Mouse (Mus musculus) hindbrain, embryonic 16.5 days (tissue): ENCODE data around the gene Olfr806. TPM values are rescaled to one million over a fixed set of nuclear protein-coding genes. Genes with fewer than 3 reads are reported as not detected.

Source experiments
- ATAC-seq: fragments of 200-750 bp; cut with Nextera tagmentation; 2 replicates; pipeline ENCODE4 v1.8.0; 2017; ENCODE audit warnings: moderate TSS enrichment, moderate library complexity
- H3K27ac ChIP-seq: fragments of 300-500 bp; sonication (generic); 2 replicates; pipeline ENCODE4 v1.5.1; 2014; ENCODE audit warnings: low read depth, mild to moderate bottlenecking, control low read depth, low read length, moderate library complexity
- H3K27me3 ChIP-seq: fragments of 300-500 bp; sonication (generic); replicated peaks from 2 replicates; pipeline ENCODE4 v1.6.1; 2014; ENCODE audit warnings: low read length; ENCODE audit not compliant: control insufficient read depth, insufficient read depth
- H3K36me3 ChIP-seq: fragments of 300-500 bp; sonication (generic); 2 replicates; pipeline ENCODE4 v1.6.1; 2014; ENCODE audit warnings: mild to moderate bottlenecking, low read length, moderate library complexity, mixed read lengths; ENCODE audit not compliant: control insufficient read depth, insufficient read depth
- H3K4me1 ChIP-seq: fragments of 300-500 bp; sonication (generic); 2 replicates; pipeline ENCODE4 v1.6.1; 2014; ENCODE audit warnings: low read depth, low read length; ENCODE audit not compliant: control insufficient read depth, insufficient read depth
- H3K4me2 ChIP-seq: fragments of 300-500 bp; sonication (generic); 2 replicates; pipeline ENCODE4 v1.6.1; 2014; ENCODE audit warnings: mild to moderate bottlenecking, low read length, control low read depth, moderate library complexity
- H3K4me3 ChIP-seq: fragments of 300-500 bp; sonication (generic); 2 replicates; pipeline ENCODE4 v1.5.1; 2014; ENCODE audit warnings: mild to moderate bottlenecking, low read length, control low read depth, moderate library complexity
- H3K9ac ChIP-seq: fragments of 300-500 bp; sonication (generic); 2 replicates; pipeline ENCODE4 v1.6.1; 2014; ENCODE audit warnings: low read depth, mild to moderate bottlenecking, control low read depth, low read length, moderate library complexity
- H3K9me3 ChIP-seq: fragments of 300-500 bp; sonication (generic); 2 replicates; pipeline ENCODE4 v1.6.1; 2014; ENCODE audit warnings: mild to moderate bottlenecking, low read length, moderate library complexity; ENCODE audit not compliant: control insufficient read depth
- WGBS: fragments of 180-500 bp; shearing (Covaris S2); extraction: QIAGEN DNeasy Blood & Tissue Kit; methylation state at CpG from one replicate; pipeline ENCODE4 v1.1.7; 2014; 5-methylcytosine and 5-hydroxymethylcytosine counted together
- polyA plus RNA-seq: library from polyadenylated mRNA; unstranded; fragments of >200 nt; fragmentation: Nextera tagmentation; extraction: Ambion mirVana; gene quantifications from 2 replicates; pipeline ENCODE4 v1.2.1, GENCODE M21; 2015

Gene Olfr806
- not detected in 2 replicates for polyA plus RNA-seq

DNA sequence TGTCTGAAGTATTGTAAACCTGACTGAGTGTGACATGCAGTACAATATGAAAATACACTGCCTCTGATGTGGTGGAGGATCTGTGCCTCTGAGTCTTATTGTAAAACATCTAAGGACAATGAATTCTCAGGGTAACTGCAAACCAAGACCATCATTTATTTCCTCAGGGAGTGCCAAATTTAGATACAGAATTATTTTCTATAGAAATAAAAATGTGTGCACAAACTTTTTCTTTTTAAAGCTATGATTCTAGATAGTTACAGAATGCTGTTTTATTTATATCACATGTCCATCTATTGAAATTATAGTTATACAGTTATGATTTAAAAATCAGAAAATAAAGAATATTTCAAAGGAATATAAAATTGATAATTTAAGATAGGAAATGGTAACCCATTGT lies at the start of gene Olfr806:
Gene Olfr806 (minus strand): TSS at position 101 of the 400 bp plus-strand sequence.
- no peaks in the 10 kb centered on the region for H3K27me3 ChIP-seq
- H3K4me2 ChIP-seq = no peak within 1 kb of the TSS
- no peaks in the 10 kb centered on the region for H3K36me3 ChIP-seq
- H3K27ac ChIP-seq = no peak within 1 kb of the TSS
- no peaks in the 10 kb centered on the region for H3K9me3 ChIP-seq
- ATAC-seq = no peak
- no peak within 1 kb of the TSS for H3K9ac ChIP-seq
- no peak within 1 kb of the TSS for H3K4me3 ChIP-seq
- no peaks in the 10 kb centered on the region for H3K4me1 ChIP-seq

DNA sequence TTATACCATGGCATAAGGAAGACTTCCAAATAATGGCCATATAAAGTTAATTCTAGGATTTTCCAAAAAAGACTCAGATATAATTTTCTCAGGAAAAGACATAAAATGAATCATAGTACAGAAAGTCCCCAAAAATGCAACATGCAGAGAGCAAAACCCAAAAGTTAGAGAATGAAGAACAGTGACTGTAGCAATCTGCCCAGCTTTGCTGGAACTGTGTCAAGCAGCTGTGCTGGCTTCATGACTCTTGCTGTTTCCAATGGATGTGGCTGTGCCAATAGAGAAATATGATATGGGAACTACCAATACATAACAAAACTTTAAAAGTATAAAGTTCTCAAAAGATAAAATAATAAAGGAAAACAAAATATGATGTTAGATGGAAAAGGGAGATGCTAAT lies 36.4 kb upstream of the Olfr806 start:
- no peaks in the 10 kb centered on the region for H3K9me3 ChIP-seq
- H3K27me3 ChIP-seq = no peaks in the 10 kb centered on the region
- no peaks in the 10 kb centered on the region for H3K4me1 ChIP-seq
- no peak overlapping the region for H3K9ac ChIP-seq
- no peak overlapping the region for H3K4me3 ChIP-seq
- no peaks in the 10 kb centered on the region for H3K36me3 ChIP-seq
- ATAC-seq = no peak
- H3K27ac ChIP-seq = no peak overlapping the region
- H3K4me2 ChIP-seq = no peak overlapping the region

DNA sequence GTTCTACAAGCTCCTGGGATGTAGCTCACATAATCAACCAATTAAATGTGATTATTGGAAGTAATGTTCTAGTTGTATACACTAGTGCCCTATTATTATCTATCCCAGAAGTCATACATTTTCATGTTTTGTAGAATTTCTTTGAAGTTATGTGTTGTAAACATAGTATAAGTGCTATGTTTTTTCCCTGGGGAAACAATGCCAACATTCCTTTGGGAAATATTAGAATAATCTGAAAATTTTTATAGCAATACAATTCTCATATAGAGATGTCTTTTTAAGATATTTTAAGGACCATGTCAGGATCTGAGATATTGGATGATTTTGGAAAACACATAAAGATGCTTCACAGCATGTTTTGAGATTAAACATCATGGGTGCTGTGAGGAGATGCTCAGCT lies 32.6 kb upstream of the Olfr806 start, which contains the start of gene Olfr809:
Gene Olfr809 (plus strand): TSS at position 301 of the 400 bp plus-strand sequence.
- Histone ChIP-seq H3K4me1 (no peaks in the 10 kb centered on the region), H3K9ac (no peak within 1 kb of the TSS), H3K4me3 (no peak within 1 kb of the TSS), H3K27ac (no peak within 1 kb of the TSS), H3K36me3 (no peaks in the 10 kb centered on the region), H3K9me3 (no peaks in the 10 kb centered on the region), H3K4me2 (no peak within 1 kb of the TSS), H3K27me3 (no peaks in the 10 kb centered on the region)
- no peak for ATAC-seq

DNA sequence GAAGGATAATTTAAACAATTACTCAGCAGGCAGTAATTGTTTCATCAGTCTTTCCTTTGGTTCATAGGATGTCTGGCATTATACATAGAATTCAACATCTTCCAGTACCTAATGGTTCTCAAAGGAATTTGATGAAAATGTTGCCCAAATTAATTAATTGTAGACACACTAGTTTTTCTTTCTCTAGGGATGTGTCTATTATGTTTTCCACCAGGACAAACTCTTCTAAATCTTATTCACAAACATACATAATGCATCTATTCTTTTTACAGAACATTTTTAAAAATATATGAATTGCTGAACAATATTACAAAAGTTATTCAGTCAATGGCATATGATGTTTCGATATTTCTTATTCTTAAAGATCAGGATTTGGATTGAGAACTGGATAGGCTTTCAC lies 23.5 kb upstream of the Olfr806 start, which contains the start of gene Olfr808:
Gene Olfr808 (plus strand): TSS at position 301 of the 400 bp plus-strand sequence.
- Histone ChIP-seq H3K36me3 (no peaks in the 10 kb centered on the region), H3K4me1 (no peaks in the 10 kb centered on the region), H3K9me3 (no peaks in the 10 kb centered on the region), H3K4me3 (no peak within 1 kb of the TSS), H3K27ac (no peak within 1 kb of the TSS), H3K9ac (no peak within 1 kb of the TSS), H3K27me3 (no peaks in the 10 kb centered on the region), H3K4me2 (no peak within 1 kb of the TSS)
- 94% methylated on average over 1 of the region's 1 CpGs for WGBS
- ATAC-seq = no peak

DNA sequence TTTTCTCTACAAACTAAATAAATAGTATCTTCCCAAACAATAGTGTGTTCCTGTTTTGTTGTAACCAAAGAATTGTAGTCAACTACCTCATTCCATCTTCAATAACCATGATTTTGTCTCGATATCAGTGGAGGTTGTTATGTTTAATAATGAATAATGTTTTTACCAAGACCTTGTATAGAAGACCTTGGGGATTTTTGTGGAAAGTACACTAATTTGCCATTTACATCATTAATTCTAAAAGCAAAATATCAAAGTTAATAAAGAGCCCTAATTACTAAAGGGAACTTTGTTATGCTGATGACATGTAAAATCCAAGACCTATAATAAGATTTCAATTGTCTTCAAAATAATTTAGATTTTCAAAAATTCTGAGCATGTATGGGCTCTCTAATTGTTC lies 16.0 kb upstream of the Olfr806 start, which contains the start of gene Olfr807:
Gene Olfr807 (minus strand): TSS at position 101 of the 400 bp plus-strand sequence.
- no peak for ATAC-seq
- no peaks in the 10 kb centered on the region for H3K9me3 ChIP-seq
- no peak within 1 kb of the TSS for H3K9ac ChIP-seq
- no peak within 1 kb of the TSS for H3K4me3 ChIP-seq
- H3K4me1 ChIP-seq = no peaks in the 10 kb centered on the region
- no peak within 1 kb of the TSS for H3K27ac ChIP-seq
- H3K36me3 ChIP-seq = no peaks in the 10 kb centered on the region
- H3K4me2 ChIP-seq = no peak within 1 kb of the TSS
- no peaks in the 10 kb centered on the region for H3K27me3 ChIP-seq
- 88% methylated on average over 1 of the region's 1 CpGs for WGBS

DNA sequence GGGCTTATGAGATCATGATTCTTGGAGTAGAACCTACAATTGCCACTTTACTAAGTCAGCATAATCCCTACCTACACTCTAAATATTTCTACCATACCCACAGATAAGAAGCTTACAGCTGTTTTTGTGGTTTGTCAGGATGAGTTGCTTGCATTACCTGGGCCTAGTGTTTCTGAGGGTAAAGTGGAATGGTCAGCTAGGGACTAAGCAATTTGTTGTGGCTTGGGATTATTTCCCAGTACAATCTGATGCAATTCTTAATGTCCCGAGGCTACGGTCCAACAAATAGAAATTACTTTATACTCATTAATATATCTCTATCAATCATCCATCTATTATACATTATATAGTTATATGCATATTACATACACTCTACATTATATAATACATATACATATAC lies 12.4 kb downstream of the Olfr806 start, which contains the start of gene Olfr805:
Gene Olfr805 (minus strand): TSS at position 101 of the 400 bp plus-strand sequence.
- no peak for ATAC-seq
- Histone ChIP-seq H3K9me3 (no peaks in the 10 kb centered on the region), H3K4me3 (no peak within 1 kb of the TSS), H3K4me1 (no peaks in the 10 kb centered on the region), H3K27me3 (no peaks in the 10 kb centered on the region), H3K36me3 (no peaks in the 10 kb centered on the region), H3K4me2 (no peak within 1 kb of the TSS), H3K9ac (no peak within 1 kb of the TSS), H3K27ac (no peak within 1 kb of the TSS)
- 96% methylated on average over 2 of the region's 2 CpGs for WGBS

DNA sequence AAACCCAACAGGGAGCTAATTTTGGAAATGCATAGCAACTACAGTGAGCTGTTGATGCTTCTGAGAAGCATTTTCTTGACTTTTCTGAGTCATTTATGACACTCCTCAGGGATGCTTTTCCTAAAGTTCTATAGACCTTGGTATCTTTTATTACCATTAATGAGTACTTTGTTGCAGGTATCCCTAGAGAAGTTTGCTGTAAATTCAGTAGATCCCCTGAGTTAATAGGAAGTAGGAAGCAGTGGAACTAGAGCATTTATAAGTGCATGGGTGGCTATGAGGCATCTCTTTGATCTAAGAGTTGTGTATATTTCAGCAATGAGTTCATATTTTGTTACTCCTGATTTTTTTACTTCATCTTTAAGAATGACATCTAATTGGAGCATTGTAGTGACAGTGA lies 38.8 kb downstream of the Olfr806 start, which contains the start of gene Olfr804:
Gene Olfr804 (plus strand): TSS at position 301 of the 400 bp plus-strand sequence.
- Histone ChIP-seq H3K27ac (no peak within 1 kb of the TSS), H3K4me2 (no peak within 1 kb of the TSS), H3K9ac (no peak within 1 kb of the TSS), H3K4me3 (no peak within 1 kb of the TSS), H3K27me3 (no peaks in the 10 kb centered on the region), H3K4me1 (no peaks in the 10 kb centered on the region), H3K36me3 (no peaks in the 10 kb centered on the region), H3K9me3 (no peaks in the 10 kb centered on the region)
- no peak for ATAC-seq

DNA sequence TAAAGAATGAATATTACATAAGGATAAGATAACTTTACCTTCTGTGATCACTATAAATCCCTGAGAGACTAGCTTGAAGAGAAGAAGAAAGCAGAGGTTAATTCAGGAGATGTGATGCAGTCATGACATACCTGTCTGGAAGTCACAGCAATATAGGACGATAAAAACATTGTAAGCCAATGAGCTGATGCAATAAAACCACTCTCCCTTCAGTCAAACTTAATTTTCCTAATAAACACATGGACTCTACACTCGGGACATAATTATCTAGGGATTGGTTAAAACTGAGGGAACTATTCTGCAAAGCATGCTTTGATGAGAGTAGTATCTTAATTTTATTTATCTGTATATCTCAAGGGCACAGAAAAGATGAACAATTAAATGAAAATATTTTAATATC lies 47.5 kb downstream of the Olfr806 start, which contains the start of gene Olfr803:
Gene Olfr803 (minus strand): TSS at position 101 of the 400 bp plus-strand sequence.
- no peak for ATAC-seq
- Histone ChIP-seq H3K4me2 (no peak within 1 kb of the TSS), H3K4me1 (no peaks in the 10 kb centered on the region), H3K9me3 (no peaks in the 10 kb centered on the region), H3K36me3 (no peaks in the 10 kb centered on the region), H3K27ac (no peak within 1 kb of the TSS), H3K9ac (no peak within 1 kb of the TSS), H3K4me3 (no peak within 1 kb of the TSS), H3K27me3 (no peaks in the 10 kb centered on the region)
- WGBS = 92% methylated on average over 2 of the region's 2 CpGs

DNA sequence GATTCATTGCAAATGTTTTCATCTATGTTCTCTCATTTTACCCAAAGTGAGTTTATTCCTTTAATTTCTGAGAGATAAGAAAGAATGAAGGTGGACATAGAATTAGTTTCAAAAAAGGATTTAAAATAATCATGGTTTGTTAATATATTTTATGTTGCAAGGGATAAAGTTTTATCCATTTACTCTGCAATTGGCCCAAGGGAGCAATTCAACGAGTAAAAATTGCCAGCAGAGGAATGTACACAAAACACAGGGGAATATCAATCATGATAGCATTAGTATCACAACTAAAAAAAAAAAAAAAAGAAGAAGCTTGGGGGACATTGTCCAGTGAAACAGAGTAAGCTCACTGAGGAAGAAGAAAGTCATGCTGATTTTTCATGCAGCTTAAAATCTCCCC lies 53.7 kb downstream of the Olfr806 start, which contains the start of gene Olfr802:
Gene Olfr802 (minus strand): TSS at position 101 of the 400 bp plus-strand sequence.
- WGBS = 60% methylated on average over 1 of the region's 1 CpGs
- no peaks in the 10 kb centered on the region for H3K27me3 ChIP-seq
- H3K9ac ChIP-seq = no peak within 1 kb of the TSS
- H3K27ac ChIP-seq = no peak within 1 kb of the TSS
- no peak within 1 kb of the TSS for H3K4me2 ChIP-seq
- no peak for ATAC-seq
- no peaks in the 10 kb centered on the region for H3K36me3 ChIP-seq
- no peak within 1 kb of the TSS for H3K4me3 ChIP-seq
- no peaks in the 10 kb centered on the region for H3K9me3 ChIP-seq
- H3K4me1 ChIP-seq = no peaks in the 10 kb centered on the region
